Mouse (Mus musculus) neutrophil, adult 5-6 weeks (primary cell): Measurements from ENCODE around the gene BC005561. TPM values are rescaled to one million over a fixed set of nuclear protein-coding genes. Genes with fewer than 3 reads are reported as not detected.

Experiments used
- ATAC-seq: fragments of 151-379, 151-347 bp; 2 replicates; pipeline ENCODE4 v1.8.0; 2017; ENCODE audit warnings: mild to moderate bottlenecking, moderate TSS enrichment; ENCODE audit not compliant: insufficient number of reproducible peaks, poor library complexity, low FRiP score, severe bottlenecking; ENCODE audit errors: extremely low read depth
- total RNA-seq: library from RNA; stranded (forward); fragments of 200-1000 nt; gene quantifications from 2 replicates; pipeline ENCODE4 v1.2.3, GENCODE M21; 2017

Gene BC005561
- total RNA-seq, 1 experiment from 2014 or later = 10.1 TPM

GRCm38 (mm10) chr5:104570766-104571165 is 62.6 kb downstream of the BC005561 start:
- ATAC-seq = no peak

GRCm38 (mm10) chr5:104571282-104571921 is 63.2 kb downstream of the BC005561 start:
- ATAC-seq = peak; percentile 100

Other genes with a start within 250 kb of the BC005561 start
- gene Ibsp, start 209.2 kb upstream of the BC005561 start, total RNA-seq = not detected in 2 replicates
- not detected in 2 replicates for gene Mepe, start 183.0 kb upstream of the BC005561 start, total RNA-seq
- 2.1 and 2.9 TPM in 2 replicates for gene Spp1, start 73.2 kb upstream of the BC005561 start, total RNA-seq
- 0.49 and 0.93 TPM in 2 replicates for gene Pkd2, start 48.9 kb upstream of the BC005561 start, total RNA-seq